Mouse (Mus musculus) Patski (cell line): ENCODE results near the gene Cd22. TPM values are rescaled to one million over a fixed set of nuclear protein-coding genes. Genes with fewer than 3 reads are reported as not detected.
"Not testable (repeated sequence)": the region's sequence is repeated elsewhere in the genome, so short reads cannot be mapped to it uniquely, and the experiment has no call there.

ENCODE experiments used
- ATAC-seq: fragments of 100-300 bp; one replicate; pipeline ENCODE4 v1.8.0; 2021
- CTCF ChIA-PET: fragments of 350-600 bp; sonication (Branson Sonifier 250); formaldehyde crosslinking; loops from one replicate; lab custom pipeline; 2022; ENCODE audit warnings: inconsistent platforms; lab: Charles Lee
- POLR2A ChIA-PET: fragments of 350-600 bp; sonication (Branson Sonifier 250); formaldehyde crosslinking; loops from one replicate; lab custom pipeline; 2022; ENCODE audit warnings: antibody characterized with exemption, inconsistent platforms; lab: Charles Lee
- DNase-seq: peaks from one replicate; pipeline ENCODE4 v3.0.0-alpha.2; 2011; ENCODE audit warnings: low read depth, low spot score
- H3K27me3 ChIP-seq: fragments of 371-371 bp; one replicate; pipeline ENCODE4 v1.5.1; 2021
- CTCF ChIP-seq: fragments of 100-300 bp; IDR thresholded peaks from one replicate; pipeline ENCODE4 v1.5.1; 2021
- in situ Hi-C: fragments of 300-500 bp; cut with MboI; formaldehyde crosslinking; loops from 3 replicates; pipeline ENCODE4 v1.11.1; 2018; ENCODE audit warnings: low pct_unique_long_range_greater_than_20kb, mixed read lengths
- polyA plus RNA-seq: library from polyadenylated mRNA; unstranded; gene quantifications from one replicate; pipeline ENCODE4 v1.2.3, GENCODE M21; 2021

The Cd22 gene
- not detected for polyA plus RNA-seq

DNA sequence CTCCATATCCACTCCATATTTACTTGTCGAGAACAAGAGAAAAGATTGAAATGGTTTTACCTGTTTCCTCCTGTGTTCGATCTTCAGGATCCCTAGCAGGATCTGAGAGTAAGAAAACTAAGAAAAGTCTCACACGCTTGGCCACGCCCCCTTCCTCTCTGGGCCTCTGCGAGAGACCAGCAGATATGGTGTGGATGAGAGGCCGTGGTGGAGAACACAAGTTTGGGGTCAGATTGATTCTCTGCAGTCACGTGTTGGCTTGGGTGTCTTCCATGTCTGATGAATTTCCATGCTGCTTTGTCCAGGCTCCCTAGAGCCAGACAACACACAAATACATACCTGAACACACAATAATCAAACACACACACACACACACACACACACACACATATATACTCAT lies at the start of gene Cd22:
Gene Cd22 (minus strand): TSS at position 167 of the 400 bp plus-strand sequence.
- in situ Hi-C loops: loop anchor here (10.0 kb wide), 1 partner anchor 215 kb away; no protein-coding TSS in a partner anchor
- ATAC-seq: no peak
- ChIA-PET CTCF (no interaction called here), POLR2A (no interaction called here)
- H3K27me3 ChIP-seq: peaks cover 18% of the 10 kb centered on the region
- no peak for TF ChIP-seq CTCF
- no peak for DNase-seq

DNA sequence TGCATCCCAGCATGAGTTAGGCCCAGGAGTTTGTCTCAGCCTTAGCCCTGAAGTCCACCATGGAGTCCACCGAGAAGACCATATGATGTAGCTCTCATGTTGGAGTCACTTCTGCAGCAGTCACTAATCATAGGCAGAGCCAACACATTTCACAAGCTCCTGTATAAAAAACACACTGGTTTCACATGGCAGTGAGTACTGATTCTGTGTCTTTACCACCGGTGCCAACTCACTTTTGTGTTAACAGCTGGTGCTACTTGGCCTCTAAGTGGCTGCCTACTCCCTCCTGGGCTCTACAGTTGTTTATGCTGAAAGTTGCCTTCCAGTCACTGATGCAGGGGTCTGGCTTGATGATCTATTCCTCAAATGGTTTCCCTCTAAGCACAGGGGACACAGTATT lies 44.4 kb upstream of the Cd22 start, which contains the start of gene Hamp2:
Gene Hamp2 (minus strand): TSS at position 101 of the 400 bp plus-strand sequence.
- in situ Hi-C loops, ATAC-seq, CTCF ChIA-PET, DNase-seq, H3K27me3 ChIP-seq: not testable (repeated sequence)
- POLR2A ChIA-PET: interaction anchor here (1.1 kb wide), 1 partner anchor 20 kb away, joined by 4 read pairs; no protein-coding TSS in a partner anchor

DNA sequence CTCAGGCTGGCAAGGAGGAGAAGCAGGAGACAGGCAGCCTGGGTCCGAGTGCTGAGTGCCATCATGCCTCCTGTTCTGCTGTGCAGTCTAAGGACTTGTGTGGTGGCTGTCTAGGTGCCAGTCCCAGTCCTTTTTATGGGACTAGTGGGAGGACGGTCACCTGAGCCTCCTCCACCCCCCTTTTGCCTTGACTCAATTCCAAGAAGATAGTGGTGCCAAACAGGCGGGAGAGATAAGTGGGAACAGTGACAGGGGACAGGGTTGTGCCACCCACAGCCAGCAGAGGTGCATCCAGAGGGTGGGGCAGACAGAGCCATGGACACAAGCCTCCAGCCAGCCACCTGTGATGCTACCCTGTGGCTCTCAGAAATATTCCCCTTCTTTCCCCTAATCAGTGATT lies 43.9 kb upstream of the Cd22 start:
- ATAC-seq: no peak
- DNase-seq: no peak
- TF ChIP-seq CTCF: no peak
- ChIA-PET CTCF (no interaction called here), POLR2A (interaction anchor here (1.1 kb wide), 1 partner anchor 21 kb away, joined by 4 read pairs; no protein-coding TSS in a partner anchor)
- in situ Hi-C loops: no loop called here
- H3K27me3 ChIP-seq: no peaks in the 10 kb centered on the region

DNA sequence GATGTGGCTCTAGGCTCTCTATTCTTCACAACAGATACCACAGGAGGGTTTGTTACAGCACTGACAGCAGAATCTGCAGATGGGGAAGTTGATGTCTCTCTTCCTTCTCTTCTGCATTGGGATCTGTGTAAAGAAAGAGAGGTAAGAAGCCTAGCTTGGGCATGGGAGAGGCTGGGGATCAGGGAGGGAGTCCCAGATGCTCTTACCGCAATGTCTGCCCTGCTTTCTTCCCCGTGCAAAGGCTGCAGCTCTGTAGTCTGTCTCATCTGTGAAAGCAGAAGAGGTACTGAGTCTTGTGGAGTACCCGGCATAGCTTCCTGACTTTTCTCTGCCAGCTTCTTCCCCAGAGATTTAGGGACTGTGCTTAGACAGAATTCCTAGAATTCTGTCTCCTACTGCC lies 42.3 kb upstream of the Cd22 start:
- POLR2A ChIA-PET, DNase-seq, in situ Hi-C loops, CTCF ChIA-PET, H3K27me3 ChIP-seq, ATAC-seq: not testable (repeated sequence)

GRCm38 (mm10) chr7:30920217-30920616 lies 40.1 kb upstream of the Cd22 start:
- no peak for DNase-seq
- in situ Hi-C loops: no loop called here
- CTCF ChIA-PET: no interaction called here
- TF ChIP-seq CTCF: no peak
- POLR2A ChIA-PET: no interaction called here
- ATAC-seq: no peak
- peaks cover 8% of the 10 kb centered on the region for H3K27me3 ChIP-seq

- no peak for ATAC-seq
- H3K27me3 ChIP-seq: peaks cover 23% of the 10 kb centered on the region
- in situ Hi-C loops: no loop called here
- no peak for DNase-seq
- CTCF ChIA-PET: no interaction called here
- POLR2A ChIA-PET: no interaction called here
- TF ChIP-seq CTCF: no peak
These were observed 37.1 kb upstream of the Cd22 start for GRCm38 (mm10) chr7:30917219-30917618.

DNA sequence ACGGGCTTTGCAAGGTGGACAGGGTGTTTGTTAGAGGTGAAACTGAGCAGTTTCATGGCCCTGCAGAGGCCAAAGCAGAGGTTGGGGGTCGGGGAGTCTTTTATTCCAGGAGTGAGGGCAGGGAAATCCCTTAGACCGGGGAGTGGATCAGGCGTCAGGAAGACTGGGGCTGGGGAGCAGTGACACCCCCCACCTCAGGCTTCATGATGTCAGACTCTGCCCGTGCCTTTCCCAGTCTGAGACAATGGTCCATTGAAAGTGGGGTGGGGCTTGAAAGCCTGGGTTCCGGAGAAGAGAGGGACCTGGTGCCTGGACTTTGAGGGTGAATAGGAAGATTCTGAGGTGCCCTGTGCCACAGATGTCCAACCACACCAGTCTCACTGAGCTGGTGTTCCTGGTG lies 36.6 kb upstream of the Cd22 start:
- CTCF ChIA-PET: no interaction called here
- ATAC-seq: no peak
- POLR2A ChIA-PET: no interaction called here
- in situ Hi-C loops: no loop called here
- peaks cover 23% of the 10 kb centered on the region for H3K27me3 ChIP-seq
- DNase-seq: no peak
- no peak for TF ChIP-seq CTCF

GRCm38 (mm10) chr7:30914732-30915131 lies 34.6 kb upstream of the Cd22 start, which contains the start of gene Mag:
Gene Mag (minus strand): TSS chr7:30914873.
- peaks cover 23% of the 10 kb centered on the region for H3K27me3 ChIP-seq
- DNase-seq (no peak), ATAC-seq (no peak)
- no peak for TF ChIP-seq CTCF
- in situ Hi-C loops: no loop called here
- CTCF ChIA-PET: no interaction called here
- POLR2A ChIA-PET: no interaction called here

DNA sequence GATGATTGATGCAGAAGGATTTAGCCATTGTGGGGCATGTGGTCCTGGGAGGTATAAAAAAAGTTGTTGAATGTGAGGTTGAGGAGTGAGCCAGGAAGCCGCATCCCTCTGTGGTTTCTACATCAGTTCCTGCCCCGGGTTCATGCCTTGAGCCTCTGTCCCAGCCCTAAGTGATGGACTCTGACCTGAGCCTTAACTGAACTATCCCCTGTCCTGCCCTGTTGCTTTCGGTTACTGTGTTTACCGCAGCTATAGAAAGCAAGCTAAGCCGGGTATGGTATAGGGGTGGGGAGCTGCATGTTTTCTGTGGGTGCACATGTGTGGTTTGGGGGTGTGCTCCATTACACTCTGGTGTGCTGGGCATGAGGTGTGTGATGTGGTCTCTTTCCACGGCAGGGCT lies 29.6 kb upstream of the Cd22 start:
- TF ChIP-seq CTCF: no peak

GRCm38 (mm10) chr7:30908992-30909431 lies 28.9 kb upstream of the Cd22 start:
- ATAC-seq: no peak
- H3K27me3 ChIP-seq: peaks cover 22% of the 10 kb centered on the region
- POLR2A ChIA-PET: no interaction called here
- in situ Hi-C loops: no loop called here
- TF ChIP-seq CTCF: no peak
- CTCF ChIA-PET: no interaction called here
- DNase-seq: no peak

More for the DNA sequence above, 29.6 kb upstream of the Cd22 start:
- ATAC-seq: no peak
- POLR2A ChIA-PET: no interaction called here
- in situ Hi-C loops: no loop called here
- DNase-seq: no peak
- peaks cover 26% of the 10 kb centered on the region for H3K27me3 ChIP-seq
- CTCF ChIA-PET: interaction anchor here (1.0 kb wide), 1 partner anchor 139 kb away, joined by 3 read pairs; no protein-coding TSS in a partner anchor

DNA sequence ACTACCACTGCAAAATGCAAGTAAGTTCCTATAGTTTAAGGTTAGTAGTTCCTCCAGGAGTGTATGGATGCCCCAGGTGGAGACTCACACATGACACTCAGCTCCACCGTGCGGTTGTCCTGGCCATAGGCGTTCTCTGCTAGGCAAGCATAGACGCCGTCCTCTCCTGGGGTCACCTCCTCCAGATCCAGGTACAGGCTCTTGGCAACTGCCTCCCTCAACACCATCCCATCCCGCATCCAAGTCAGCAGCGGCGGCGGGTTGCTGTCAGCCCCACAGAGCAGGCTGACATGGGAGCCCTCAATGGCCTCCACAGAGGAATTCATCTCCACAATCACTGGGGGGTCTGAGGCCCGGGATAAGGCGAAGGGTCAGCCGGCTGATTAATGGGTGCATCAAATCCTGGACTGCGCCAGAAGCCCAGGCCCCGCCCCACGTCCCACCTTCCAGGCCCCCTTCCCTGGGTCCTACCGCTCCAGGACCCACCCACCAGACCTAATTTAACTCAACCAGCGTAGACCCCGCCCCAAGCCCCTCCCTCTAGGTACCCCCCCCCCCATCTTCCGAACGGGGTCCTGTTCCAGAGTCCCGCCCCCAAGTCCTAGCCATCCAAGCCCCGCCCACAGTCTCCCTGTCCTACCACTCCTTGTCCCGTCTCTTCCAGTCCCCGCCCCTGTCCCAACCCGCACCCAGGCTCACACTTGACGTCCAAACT lies 28.3 kb upstream of the Cd22 start:
- POLR2A ChIA-PET: no interaction called here
- in situ Hi-C loops: no loop called here
- CTCF ChIA-PET: no interaction called here
- TF ChIP-seq CTCF: no peak
- peaks cover 16% of the 10 kb centered on the region for H3K27me3 ChIP-seq
- ATAC-seq (no peak), DNase-seq (no peak)
